Mouse (Mus musculus) kidney, adult 9 months (tissue): ENCODE measurements around the gene 4932414N04Rik.
"Not testable (repeated sequence)": the region's sequence is repeated elsewhere in the genome, so short reads cannot be mapped to it uniquely, and the experiment has no call there.

ENCODE experiments used
- DNase-seq: peaks from one replicate; pipeline ENCODE4 v3.0.0; 2022

4932414N04Rik gene

DNA sequence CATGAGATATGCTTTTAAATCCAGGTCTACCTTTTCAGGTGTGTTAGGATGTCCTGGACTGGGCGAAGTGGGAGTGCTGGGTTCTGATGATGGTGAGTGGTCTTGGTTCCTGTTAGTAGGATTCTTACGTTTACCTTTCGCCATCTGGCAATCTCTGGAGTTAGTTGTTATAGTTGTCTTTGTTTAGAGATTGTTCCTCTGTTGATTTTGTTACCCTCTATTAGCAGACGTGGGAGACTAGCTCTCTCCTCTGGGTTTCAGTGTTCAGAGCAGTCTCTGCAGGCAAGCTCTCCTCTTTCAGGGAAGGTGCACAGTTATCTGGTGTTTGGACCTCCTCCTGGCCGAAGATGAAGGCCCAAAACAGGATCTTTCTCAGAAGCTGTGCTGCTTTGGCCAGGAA is at the start of gene 4932414N04Rik:
4932414N04Rik (plus strand) TSS at position 301 of the 400 bp plus-strand sequence.
- DNase-seq, result not testable (repeated sequence)

DNA sequence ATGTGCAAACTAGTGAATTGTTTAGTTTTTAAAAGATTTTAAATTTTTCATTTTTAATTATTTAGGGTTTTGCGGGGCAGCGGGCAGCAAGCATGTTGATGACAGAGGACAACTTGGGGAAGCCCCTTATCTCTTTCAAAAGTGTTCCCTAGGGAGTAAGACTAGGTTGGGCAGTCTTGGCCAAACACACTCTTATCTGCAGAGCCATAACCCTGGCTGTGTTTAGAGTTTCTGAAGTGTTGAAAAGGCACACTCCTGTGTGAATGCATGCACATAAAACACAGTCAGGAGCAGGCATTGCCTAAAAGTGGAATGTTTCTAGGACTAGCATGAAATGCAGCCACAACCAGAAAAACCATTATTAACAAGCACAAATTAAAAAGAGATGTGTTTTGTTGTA is 75.9 kb downstream of the 4932414N04Rik start:
- no peak for DNase-seq

GRCm38 (mm10) chr2:68739772-68740739 is 83.8 kb downstream of the 4932414N04Rik start:
- peak; percentile 79 for DNase-seq

DNA sequence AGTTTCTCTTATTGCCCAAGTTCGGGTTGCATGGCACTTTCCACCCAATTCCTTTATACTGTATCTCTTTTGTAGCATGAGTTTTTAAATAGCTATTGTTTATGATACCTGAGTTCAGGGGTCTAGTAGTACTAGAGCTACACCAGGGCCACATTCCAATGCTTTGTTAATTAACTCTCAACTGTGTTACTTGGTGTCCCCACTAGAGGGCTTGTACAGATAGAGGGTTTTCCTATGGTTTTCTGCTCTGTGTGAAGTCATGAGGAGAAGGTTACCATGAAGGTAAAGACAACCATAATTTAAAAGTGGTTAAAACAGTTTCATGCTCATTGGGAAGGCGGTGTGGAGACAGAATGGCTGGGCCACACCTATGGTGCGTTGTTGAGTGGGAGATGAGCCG is 88.3 kb downstream of the 4932414N04Rik start:
- DNase-seq, result peak; percentile 32

DNA sequence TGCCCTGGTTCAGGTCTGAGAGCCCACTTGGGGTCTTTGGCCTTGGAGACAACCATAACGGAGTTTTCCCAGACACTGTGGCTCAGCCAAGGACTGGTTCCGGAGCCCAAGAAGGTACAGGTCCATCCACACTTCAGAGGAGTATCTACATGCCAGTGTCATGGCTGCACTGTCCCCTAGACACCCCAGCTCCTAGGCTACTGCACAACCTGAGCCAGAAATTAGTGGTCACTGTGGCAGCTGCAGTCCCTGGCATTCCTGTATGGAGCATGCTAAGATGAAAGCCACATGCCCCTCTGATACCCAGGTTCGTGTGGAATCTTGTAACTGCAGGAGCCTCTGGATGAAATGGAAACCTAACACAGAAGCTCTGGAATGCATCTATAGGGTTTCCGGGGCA is 99.9 kb downstream of the 4932414N04Rik start:
- no peak for DNase-seq

DNA sequence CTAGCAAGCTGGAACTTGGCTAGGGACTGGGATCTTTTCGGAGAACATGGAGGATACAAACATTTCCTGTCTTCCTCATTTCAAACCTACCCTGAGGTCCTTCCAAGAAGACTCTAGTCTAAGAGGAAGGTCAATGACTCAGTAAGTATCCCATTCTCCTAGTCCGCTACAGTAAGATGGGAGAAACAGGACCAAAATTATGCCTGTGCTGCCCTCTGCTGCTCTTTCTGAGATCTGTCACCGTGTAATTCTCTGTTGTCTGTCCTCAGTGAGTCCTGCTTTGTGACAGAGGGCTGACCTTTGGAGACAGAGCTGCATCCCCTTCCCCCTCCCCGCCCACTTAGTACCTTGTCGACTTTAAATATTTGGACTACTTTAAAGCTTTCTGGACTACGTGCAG is 100.5 kb downstream of the 4932414N04Rik start:
- peak; percentile 57 for DNase-seq

DNA sequence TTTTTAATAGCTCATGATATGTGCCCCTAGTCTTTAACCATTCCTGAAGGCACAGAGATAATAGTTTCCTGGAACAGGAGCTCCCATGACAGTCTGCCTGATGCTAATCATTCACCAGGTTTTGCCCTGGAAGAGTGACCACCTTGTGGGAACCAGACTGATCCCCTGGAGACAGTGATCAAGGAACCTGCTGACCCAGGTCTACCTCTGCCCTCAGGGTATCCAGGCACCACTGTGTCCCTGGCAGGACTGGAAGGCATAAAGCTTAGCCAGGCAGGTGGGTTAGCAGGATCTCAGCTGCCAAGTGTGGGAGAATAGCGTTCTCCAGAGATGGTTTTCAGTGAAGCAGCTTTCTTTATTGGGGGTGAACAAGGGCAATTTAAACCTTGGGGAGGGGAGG is 109.1 kb downstream of the 4932414N04Rik start:
- DNase-seq, result peak; percentile 45

DNA sequence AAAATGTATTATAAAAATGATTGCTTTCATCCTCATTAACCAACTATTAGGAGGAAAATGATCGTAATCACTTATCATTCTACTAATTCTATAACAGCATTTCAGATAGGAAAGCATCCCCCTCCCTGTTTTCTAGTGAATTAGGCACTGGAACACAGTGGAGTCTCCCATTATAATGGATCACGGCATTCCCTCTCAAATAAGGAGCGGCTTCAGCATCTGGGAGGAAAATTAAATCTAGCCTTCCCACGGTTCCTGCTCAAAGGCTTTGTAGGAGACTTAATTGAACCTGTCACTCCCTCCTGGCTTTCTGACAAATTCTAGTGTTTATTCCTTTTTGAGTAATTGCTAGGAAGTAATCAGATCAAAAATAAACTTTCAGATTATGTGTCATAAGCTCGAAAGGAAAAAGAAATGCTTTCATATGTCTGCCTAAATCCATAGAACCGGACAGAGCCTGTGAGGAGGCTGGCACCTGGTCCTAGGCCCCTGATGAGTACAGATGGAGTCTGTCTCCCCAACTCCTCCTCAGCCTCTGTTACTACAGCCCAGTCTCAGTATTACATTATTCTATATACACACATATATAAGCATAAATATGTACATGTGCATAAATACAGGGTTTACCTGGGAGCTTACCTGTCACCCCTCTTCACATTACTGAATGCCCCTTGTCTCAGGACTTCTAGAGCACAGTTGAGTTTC is 111.1 kb downstream of the 4932414N04Rik start:
- DNase-seq, result no peak

GRCm38 (mm10) chr2:68782268-68783132 is 126.2 kb downstream of the 4932414N04Rik start:
- DNase-seq, result peak; percentile 59

DNA sequence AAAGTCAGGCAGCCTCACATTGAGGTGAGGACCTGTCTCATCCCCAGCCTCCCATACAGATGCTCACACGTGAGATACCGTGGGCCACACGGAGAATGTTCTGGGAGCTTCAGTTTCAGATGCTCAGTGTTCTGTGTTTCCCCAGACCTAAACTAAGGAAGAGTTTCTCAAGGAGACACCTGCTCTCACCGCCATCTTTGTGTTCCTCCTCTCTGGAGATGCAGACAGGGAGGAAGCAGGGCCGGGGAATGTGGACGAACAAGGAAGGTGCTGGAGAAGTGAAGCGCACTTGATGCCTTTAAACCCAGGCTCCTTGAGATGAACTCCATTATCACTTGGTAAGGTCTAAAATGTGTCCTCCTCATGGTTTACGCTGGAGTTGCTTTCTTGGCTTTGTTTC is 127.4 kb downstream of the 4932414N04Rik start:
- not testable (repeated sequence) for DNase-seq

DNA sequence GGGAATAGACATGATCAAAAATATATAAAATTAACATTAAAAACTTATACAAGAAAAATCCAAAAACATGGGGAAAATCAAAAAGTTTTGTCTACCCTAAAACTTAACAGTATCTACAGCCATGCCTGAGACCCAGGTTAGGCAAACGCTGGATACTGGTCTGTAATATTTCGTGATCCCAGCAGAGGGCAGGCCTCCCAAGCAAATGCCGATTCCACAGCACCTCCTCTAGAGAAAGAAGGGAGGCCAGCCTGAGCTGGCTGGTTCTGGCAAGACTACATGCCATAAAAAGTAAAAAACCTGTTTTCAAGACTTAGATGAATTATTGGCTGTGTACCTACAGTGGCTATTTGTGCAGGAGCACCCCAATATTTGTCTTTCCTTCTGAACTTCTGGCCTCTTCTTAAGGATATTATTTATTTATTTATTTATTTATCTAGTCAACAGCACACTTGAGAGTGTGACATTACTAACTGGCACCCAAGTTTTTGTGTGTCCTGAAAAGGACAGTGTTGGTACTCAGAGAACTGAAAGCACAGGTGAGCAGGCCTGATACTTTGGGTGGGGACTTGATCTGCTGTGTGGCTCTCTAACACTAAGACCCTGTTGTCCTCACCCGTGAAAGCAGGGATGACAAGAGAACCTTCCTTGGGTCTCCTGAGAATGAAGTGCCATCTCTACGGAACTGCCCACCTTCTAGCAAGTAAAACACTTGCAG is 128.6 kb downstream of the 4932414N04Rik start:
- DNase-seq, result peak; percentile 91

GRCm38 (mm10) chr2:68787161-68787675 is 130.9 kb downstream of the 4932414N04Rik start:
- no peak for DNase-seq

DNA sequence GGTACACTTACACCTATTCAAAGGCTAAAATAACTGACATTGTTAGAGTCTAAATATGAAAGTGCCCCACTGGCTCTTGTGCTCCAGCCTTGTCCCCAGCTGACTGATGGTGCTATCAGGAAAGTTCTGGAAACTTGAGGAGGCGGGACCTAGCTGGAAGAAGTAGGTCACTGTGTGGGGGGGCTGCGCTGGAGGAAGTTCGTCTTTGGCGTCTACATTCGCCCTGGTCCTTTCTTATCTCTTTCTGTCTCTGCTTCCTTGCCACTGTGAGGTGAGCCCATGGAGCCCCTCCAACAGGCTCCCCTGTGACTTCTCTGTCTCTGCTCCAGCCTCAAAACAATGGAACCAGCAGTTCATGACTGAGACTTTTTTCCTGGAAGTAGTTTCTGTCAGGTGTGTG is 136.0 kb downstream of the 4932414N04Rik start:
- no peak for DNase-seq

DNA sequence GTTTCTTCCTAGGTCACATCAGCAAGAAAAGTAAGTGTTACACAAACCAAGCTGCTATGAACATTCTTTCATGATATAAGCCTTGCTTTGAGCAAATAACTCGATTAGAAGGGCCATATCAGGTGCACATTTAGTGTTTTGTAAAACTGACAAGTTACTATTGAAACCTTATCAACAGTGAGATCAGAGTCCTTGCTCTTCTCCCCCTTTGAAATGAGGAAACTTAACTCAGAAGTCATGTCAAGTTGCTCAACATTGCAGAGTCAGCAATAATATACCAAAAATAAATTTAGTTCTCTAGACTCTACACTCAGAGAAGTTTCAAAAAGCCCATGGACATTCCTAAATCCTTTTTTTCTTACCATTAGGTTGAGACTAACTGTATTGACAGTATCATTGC is 137.2 kb downstream of the 4932414N04Rik start:
- DNase-seq, result no peak

DNA sequence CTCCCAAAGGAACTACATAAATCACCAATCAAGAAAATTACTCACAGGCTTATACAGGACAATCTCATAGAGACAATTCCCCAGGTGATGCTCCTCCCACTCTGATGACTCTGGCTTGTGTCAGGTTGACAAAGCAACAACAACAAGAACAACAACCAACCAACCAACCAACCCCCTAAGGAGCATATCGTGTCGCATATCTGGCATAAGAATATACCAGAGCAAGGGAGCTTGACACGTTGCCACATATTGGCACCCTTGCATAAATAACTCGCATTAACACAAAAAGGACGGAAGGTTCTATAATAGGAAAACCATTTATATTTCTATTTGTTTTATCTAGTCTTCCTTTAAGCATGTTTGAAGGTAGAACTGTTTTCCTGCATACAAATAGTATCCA is 137.9 kb downstream of the 4932414N04Rik start:
- no peak for DNase-seq

GRCm38 (mm10) chr2:68794616-68795015 is 138.3 kb downstream of the 4932414N04Rik start:
- no peak for DNase-seq

DNA sequence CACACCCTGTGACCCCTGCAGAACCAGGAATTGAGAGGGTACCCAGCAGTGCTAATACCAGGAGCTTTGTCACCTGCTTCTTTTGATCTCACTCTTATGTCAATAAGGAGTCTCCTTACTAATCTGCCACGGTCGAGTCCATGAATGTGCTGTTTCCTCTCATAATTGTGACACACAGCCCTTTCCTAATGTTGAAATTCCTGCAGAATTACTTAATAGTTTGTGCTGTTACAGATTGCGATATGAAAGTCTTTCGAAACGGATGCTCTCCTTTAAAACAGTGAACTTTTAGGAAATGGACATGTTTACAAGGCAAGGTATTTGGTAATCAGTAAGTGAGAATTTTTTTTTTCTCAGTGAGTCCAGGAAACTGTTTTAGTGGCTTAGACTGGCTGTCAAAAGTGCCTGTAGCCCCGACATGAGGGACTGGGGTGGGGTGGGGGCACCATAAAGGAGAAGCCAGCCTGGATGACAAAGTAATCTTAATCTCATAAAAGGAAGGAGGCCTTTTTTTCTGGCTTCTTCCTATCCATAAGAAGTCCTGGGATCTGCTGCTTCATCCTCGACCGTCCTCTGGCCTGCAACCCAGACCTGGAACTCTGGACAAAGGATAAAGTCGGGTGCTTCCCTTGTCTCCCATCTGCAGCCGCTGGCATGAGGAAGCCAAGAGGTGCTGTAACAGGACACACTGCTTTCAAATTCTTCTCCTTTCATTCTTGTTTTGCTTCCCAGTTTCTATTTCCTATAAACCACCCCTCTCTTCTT is 139.9 kb downstream of the 4932414N04Rik start:
- no peak for DNase-seq

GRCm38 (mm10) chr2:68797106-68797505 is 140.8 kb downstream of the 4932414N04Rik start:
- no peak for DNase-seq
